Mouse (Mus musculus) lung, adult 2 months (tissue): ENCODE measurements at regions not wholly inside any gene's neighbourhood (a gene's known extent, or its start where the extent isn't known, plus 50 kb on each side); places are given as distances from the start of the nearest gene placed in this dataset.

Source experiments
- CTCF ChIP-seq: fragments of 200-500 bp; IDR thresholded peaks from 2 replicates; pipeline ENCODE4 v1.5.1; 2011; ENCODE audit warnings: mild to moderate bottlenecking, low read length, control low read depth; ENCODE audit not compliant: insufficient read depth
- POLR2A ChIP-seq: fragments of 200-500 bp; IDR thresholded peaks from 2 replicates; pipeline ENCODE4 v1.6.1; 2011; ENCODE audit warnings: low read depth, mild to moderate bottlenecking, control low read depth, low read length, borderline replicate concordance; ENCODE audit errors: extremely low read depth

DNA sequence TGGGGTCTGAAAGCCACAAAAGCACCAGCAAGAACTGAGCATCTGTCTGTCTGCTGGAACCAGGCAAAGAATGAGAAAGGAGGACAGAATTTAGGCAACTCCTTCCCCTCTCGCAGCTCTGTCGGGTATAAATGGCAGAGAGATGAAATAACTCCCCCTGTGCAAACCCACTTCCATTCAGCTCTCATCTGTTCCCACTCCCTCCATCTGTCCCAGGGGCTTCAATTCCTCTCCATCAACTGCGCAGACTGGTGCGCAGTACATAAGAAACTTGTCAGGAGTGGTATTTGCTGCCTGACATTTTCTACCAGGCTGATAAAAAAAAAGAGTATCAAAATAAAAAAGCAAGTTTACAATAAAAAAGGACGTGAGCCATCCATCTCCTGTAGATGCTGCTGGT, 129.3 kb upstream of the Onecut1 start:
- TF ChIP-seq CTCF (no peak), POLR2A (no peak)
